8 mouse cellular contexts compared by ENCODE assay signal in the genomic region with DNA sequence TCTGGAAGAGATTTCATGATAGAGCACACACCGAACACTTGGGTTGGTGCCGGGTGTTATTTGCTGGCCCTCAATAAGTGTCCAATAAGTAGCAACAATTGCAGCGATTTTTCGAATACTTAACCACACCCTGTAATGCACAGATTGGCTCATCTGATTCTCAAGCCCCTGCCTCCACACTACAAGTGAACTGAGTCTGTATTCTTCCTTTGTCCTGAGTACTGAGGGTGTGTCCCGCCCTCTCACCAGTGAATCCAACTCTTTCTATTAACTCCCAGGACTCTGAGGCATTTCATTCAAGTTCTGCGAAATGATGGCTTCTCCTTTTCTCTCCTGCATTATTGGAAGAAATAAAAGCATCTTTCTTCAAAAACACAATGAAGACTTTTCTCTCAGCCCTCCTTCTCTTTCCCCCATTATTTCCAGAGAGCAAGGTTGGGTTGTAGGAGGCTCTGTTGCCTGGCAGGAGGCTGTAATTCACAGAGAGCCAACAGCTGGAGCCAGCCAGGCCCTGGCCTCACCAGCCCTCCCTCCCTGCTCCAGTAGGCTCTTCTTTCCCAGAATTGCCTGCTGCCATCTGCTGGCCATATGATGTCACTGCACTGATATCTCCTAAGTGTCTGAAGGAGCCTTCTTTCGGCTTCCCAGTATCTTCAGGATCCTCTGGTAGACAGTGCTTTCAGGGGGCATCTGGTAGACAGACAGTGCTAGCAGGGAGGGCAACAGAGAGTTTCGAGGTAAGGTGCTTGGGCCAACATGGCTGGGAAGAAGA. TPM values are rescaled to one million over a fixed set of nuclear protein-coding genes. Genes with fewer than 3 reads are reported as not detected.
DNase-seq lines count a peak whose midpoint lies in the region; ATAC-seq and TF ChIP-seq lines count a peak whose summit lies in the region.

No protein-coding gene starts in this region.

- CTCF ChIA-PET in Patski (lab: Charles Lee) = interaction anchor here (0.5 to 5.1 kb wide), 35 partner anchors 9 to 171 kb away, joined by 3 to 35 read pairs (median 4); a partner anchor contains a TSS

- H3K4me3 ChIP-seq in hindbrain, embryonic 14.5 days (replicated peaks; ENCODE audit: low read length) = no peak overlapping the region

- WGBS in hindbrain, embryonic 14.5 days = 38% methylated on average over 8 of the region's 8 CpGs

- POLR2A ChIA-PET in Patski (lab: Charles Lee) = no interaction called here

- H3K27ac ChIP-seq in hindbrain, embryonic 14.5 days = peak overlapping the region; percentile 23; the same call in 1 of the 2 replicates

- no peak for DNase-seq in Patski (ENCODE audit: low read depth, low spot score)
- peak; percentile 85 to 90 for DNase-seq in cerebellum, postnatal 14 days
- DNase-seq in frontal cortex, postnatal 25 days (ENCODE audit: low spot score in 2 of 2) = peak; percentile 74
- DNase-seq in hindbrain, embryonic 14.5 days (ENCODE audit: low spot score) = peak; percentile 90
- DNase-seq in layer of hippocampus, postnatal 25 days (ENCODE audit: extremely low spot score in 1 of 2, low spot score in 1 of 2) = peak; percentile 55 to 82
- DNase-seq in lung, postnatal 14 days = peak; percentile 88
- DNase-seq in retina, adult 2 months (ENCODE audit: low read depth, low spot score) = peak; percentile 52
- peak; percentile 80 for DNase-seq in thymus, postnatal 25 days

- in situ Hi-C loops in Patski (cut with MboI; ENCODE audit: low pct_unique_long_range_greater_than_20kb) = loop anchor here (5.0 kb wide), 3 partner anchors 85 to 165 kb away; no protein-coding TSS in a partner anchor

- no peaks in the 10 kb centered on the region for H3K27me3 ChIP-seq in Patski
- H3K27me3 ChIP-seq in hindbrain, embryonic 14.5 days (ENCODE audit: control insufficient read depth, insufficient read depth, low read length) = no peaks in the 10 kb centered on the region

- no peak overlapping the region for H3K4me2 ChIP-seq in hindbrain, embryonic 14.5 days (replicated peaks)

- ATAC-seq in Patski = peak; percentile 97
- ATAC-seq in hindbrain, embryonic 14.5 days (ENCODE audit: low FRiP score) = peak; percentile 87

- no peaks in the 10 kb centered on the region for H3K9me3 ChIP-seq in hindbrain, embryonic 14.5 days (ENCODE audit: control insufficient read depth, low read length)

- H3K9ac ChIP-seq in hindbrain, embryonic 14.5 days = no peak overlapping the region

- no peaks in the 10 kb centered on the region for H3K36me3 ChIP-seq in hindbrain, embryonic 14.5 days (replicated peaks; ENCODE audit: control insufficient read depth, insufficient read depth)

- peak; percentile 99 for TF ChIP-seq CTCF in Patski (IDR thresholded peaks at IDR 0.05)

- 0 out of 2 replicates have a peak, but pooled peaks cover 2% of the 10 kb centered on the region for H3K4me1 ChIP-seq in hindbrain, embryonic 14.5 days (replicated peaks; ENCODE audit: control insufficient read depth, insufficient read depth, low read length)

RNA-seq across cellular contexts. Expression of a gene that starts 46.7 kb away (rescaled TPM):
- polyA plus RNA-seq in Patski (2021) = 873 TPM
- 461 and 464 TPM in 2 replicates for polyA plus RNA-seq in hindbrain, embryonic 14.5 days (2014; fragmentation: Nextera tagmentation; extraction: Ambion mirVana)
- 100 to 1,000 TPM; 233 to 266 TPM for total RNA-seq in layer of hippocampus, postnatal 25 days (2021)

RNA-seq across cellular contexts. Expression of a gene that starts 46.9 kb away (rescaled TPM):
- 44.0 TPM for polyA plus RNA-seq in Patski (2021)
- polyA plus RNA-seq in hindbrain, embryonic 14.5 days (2014; fragmentation: Nextera tagmentation; extraction: Ambion mirVana) = 15.2 and 17.0 TPM in 2 replicates
- 10 to 100 TPM; 40.1 to 47.9 TPM for total RNA-seq in layer of hippocampus, postnatal 25 days (2021)
